Mouse (Mus musculus) cerebellum, adult 2 months (tissue): ENCODE data around the gene Fetub.
"Not testable (repeated sequence)": the region's sequence is repeated elsewhere in the genome, so short reads cannot be mapped to it uniquely, and the experiment has no call there.

ENCODE experiments used
- CTCF ChIP-seq: fragments of 200-500 bp; IDR thresholded peaks from 2 replicates; pipeline ENCODE4 v1.5.1; 2011; ENCODE audit warnings: low read depth, mild to moderate bottlenecking, control low read depth, low read length, moderate library complexity, borderline replicate concordance; ENCODE audit not compliant: insufficient read depth
- POLR2A ChIP-seq: fragments of 200-500 bp; IDR thresholded peaks from 2 replicates; pipeline ENCODE4 v1.6.1; 2011; ENCODE audit warnings: low read length, control low read depth, borderline replicate concordance; ENCODE audit not compliant: insufficient read depth

DNA sequence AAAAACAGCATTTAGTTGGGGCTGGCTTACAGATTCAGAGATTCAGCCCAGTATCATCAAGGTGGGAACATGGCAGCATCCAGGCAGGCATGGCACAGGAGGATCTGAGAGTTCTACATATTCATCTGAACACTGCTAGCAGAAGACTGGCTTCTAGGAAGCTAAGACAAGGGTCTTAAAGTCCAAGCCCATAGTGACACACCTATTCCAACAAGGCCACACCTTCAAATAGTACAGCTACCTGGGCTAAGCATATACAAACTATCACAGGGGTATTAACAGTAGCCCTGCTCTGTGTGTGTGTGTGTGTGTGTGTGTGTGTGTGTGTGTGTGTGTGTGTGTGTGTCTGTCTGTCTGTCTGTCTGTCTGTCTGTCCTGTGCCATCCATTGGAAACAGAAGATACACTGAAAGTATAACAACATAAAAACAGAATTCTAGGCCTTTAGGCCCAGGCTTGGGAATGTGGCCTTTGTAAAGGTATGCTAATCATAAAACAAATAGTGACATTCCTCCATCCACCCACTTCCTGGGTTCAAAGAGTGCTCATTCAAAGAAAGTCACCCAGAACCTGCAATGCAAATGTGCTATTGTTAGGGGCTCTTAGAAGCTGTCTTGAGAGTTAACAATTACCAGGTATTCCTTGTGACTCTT is 23.8 kb downstream of the Fetub start:
- TF ChIP-seq CTCF, POLR2A: not testable (repeated sequence)
